Mouse (Mus musculus) lung, postnatal 0 days (tissue): ENCODE measurements at regions not wholly inside any gene's neighbourhood (a gene's known extent, or its start where the extent isn't known, plus 50 kb on each side); places are given as distances from the start of the nearest gene placed in this dataset.

Experiments
- ATAC-seq: fragments of 200-750 bp; cut with Nextera tagmentation; 2 replicates; pipeline ENCODE4 v1.8.0; 2017; ENCODE audit warnings: moderate library complexity
- DNase-seq: peaks from one replicate; pipeline ENCODE4 v3.0.0-alpha.2; 2016; ENCODE audit warnings: low spot score
- H3K27ac ChIP-seq: fragments of 300-500 bp; sonication (generic); 2 replicates; pipeline ENCODE4 v1.5.1; 2014; ENCODE audit warnings: antibody characterized with exemption, mild to moderate bottlenecking, low read length, mixed read lengths
- H3K27me3 ChIP-seq: fragments of 300-500 bp; sonication (generic); replicated peaks from 2 replicates; pipeline ENCODE4 v1.6.1; 2014; ENCODE audit warnings: low read length, mixed read lengths; ENCODE audit not compliant: insufficient read depth
- H3K36me3 ChIP-seq: fragments of 300-500 bp; sonication (generic); 2 replicates; pipeline ENCODE4 v1.6.1; 2014; ENCODE audit warnings: low read length, mixed read lengths; ENCODE audit not compliant: insufficient read depth
- H3K4me1 ChIP-seq: fragments of 300-500 bp; sonication (generic); 2 replicates; pipeline ENCODE4 v1.6.1; 2014; ENCODE audit warnings: antibody characterized with exemption, low read depth, low read length, mixed read lengths; ENCODE audit not compliant: insufficient read depth
- H3K4me2 ChIP-seq: fragments of 300-500 bp; sonication (generic); replicated peaks from 2 replicates; pipeline ENCODE4 v1.6.1; 2014; ENCODE audit warnings: low read depth, mild to moderate bottlenecking, low read length, moderate library complexity, mixed read lengths
- H3K4me3 ChIP-seq: fragments of 300-500 bp; sonication (generic); 2 replicates; pipeline ENCODE4 v1.5.1; 2014; ENCODE audit warnings: low read depth, low read length
- H3K9ac ChIP-seq: fragments of 300-500 bp; sonication (generic); replicated peaks from 2 replicates; pipeline ENCODE4 v1.6.1; 2014; ENCODE audit warnings: low read depth, mild to moderate bottlenecking
- H3K9me3 ChIP-seq: fragments of 300-500 bp; sonication (generic); 2 replicates; pipeline ENCODE4 v1.6.1; 2016; ENCODE audit warnings: low read length, mixed read lengths
- CTCF ChIP-seq: IDR thresholded peaks from 2 replicates; pipeline ENCODE4 v1.5.1; 2016; ENCODE audit warnings: antibody characterized with exemption, mild to moderate bottlenecking
- EP300 ChIP-seq: IDR thresholded peaks from 2 replicates; pipeline ENCODE4 v1.6.1; 2016; ENCODE audit warnings: antibody characterized with exemption, mild to moderate bottlenecking, control low read depth
- WGBS: fragments of 180-500 bp; shearing (Covaris S2); extraction: QIAGEN DNeasy Blood & Tissue Kit; methylation state at CpG from one replicate; pipeline ENCODE4 v1.1.7; 2014; 5-methylcytosine and 5-hydroxymethylcytosine counted together

DNA sequence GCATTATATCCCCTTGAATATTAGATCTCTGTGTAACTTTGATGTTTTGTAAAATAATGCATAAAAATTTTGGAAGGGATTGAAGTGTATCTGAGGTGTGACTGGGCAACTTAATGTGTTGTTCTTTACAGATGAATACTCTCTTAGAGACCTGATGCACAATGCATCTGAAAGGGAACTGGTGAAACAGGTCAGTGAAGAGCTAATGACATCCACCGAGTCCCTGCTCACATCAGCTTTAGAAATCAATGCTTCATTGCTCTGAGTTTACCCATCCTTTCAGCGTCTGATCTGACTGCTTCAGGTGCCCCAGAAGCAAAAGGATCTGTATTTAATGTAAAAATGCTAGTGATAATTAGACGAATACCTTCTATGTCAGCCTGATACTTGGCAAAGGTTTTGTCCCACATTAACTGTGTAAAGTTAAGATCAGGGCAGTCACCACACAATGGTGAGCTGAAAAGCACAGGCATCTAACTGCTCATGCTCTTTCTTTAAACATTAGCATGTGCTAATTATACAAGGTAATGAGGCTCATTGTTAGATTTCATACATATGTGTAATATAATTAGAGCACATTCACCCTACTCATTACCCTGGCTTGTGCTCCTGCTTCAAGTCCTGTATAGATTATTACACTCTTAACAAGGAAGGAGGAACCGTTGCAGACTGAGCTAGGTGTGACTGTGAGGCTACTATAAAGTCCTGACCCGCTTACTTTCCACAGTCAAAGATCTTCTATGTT lies 204.6 kb upstream of the Tlr4 start:
- Histone ChIP-seq H3K4me3 (no peak overlapping the region), H3K4me2 (no peak overlapping the region), H3K27me3 (no peaks in the 10 kb centered on the region), H3K27ac (no peak overlapping the region), H3K9ac (no peak overlapping the region), H3K36me3 (no peaks in the 10 kb centered on the region), H3K4me1 (no peaks in the 10 kb centered on the region), H3K9me3 (no peaks in the 10 kb centered on the region)
- ATAC-seq (no peak), DNase-seq (no peak)
- 79% methylated on average over 5 of the region's 5 CpGs for WGBS
- TF ChIP-seq EP300 (no peak), CTCF (no peak)

DNA sequence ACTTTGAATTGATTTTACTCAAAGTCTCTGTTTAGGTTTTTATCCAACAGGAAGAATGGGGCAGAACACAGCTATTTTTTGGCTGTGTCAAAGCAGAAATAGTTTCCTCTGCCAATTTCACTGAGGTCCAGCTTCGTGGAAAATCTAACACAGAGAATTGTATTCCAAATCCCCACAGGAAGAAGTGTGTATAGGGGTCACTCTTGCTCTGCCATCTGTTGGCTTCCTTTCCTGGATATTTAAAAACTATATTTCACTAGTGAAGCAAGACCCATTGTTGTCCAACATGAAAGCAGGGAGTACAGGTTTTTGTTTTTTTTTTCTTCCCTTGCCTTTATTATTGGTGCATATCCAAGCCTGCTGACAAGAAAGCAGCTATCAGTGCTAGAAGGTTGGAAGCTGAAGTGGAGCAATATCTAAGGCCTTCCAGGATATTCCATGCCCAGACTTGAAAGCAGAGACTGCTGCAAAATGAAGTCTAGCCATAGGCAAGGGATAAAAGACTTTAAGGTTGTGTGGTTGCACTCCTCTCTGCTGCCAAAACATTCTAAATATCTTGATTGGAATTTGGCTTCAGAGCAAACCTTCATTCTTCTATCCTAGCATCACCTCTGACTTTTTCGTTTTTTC lies 208.5 kb upstream of the Tlr4 start:
- Histone ChIP-seq H3K4me3 (no peak overlapping the region), H3K36me3 (no peaks in the 10 kb centered on the region), H3K27me3 (no peaks in the 10 kb centered on the region), H3K27ac (no peak overlapping the region), H3K4me1 (no peaks in the 10 kb centered on the region), H3K4me2 (no peak overlapping the region), H3K9me3 (no peaks in the 10 kb centered on the region), H3K9ac (no peak overlapping the region)
- no peak for TF ChIP-seq EP300
- TF ChIP-seq CTCF: no peak
- DNase-seq (no peak), ATAC-seq (no peak)
- WGBS: 42% methylated on average over 2 of the region's 2 CpGs

DNA sequence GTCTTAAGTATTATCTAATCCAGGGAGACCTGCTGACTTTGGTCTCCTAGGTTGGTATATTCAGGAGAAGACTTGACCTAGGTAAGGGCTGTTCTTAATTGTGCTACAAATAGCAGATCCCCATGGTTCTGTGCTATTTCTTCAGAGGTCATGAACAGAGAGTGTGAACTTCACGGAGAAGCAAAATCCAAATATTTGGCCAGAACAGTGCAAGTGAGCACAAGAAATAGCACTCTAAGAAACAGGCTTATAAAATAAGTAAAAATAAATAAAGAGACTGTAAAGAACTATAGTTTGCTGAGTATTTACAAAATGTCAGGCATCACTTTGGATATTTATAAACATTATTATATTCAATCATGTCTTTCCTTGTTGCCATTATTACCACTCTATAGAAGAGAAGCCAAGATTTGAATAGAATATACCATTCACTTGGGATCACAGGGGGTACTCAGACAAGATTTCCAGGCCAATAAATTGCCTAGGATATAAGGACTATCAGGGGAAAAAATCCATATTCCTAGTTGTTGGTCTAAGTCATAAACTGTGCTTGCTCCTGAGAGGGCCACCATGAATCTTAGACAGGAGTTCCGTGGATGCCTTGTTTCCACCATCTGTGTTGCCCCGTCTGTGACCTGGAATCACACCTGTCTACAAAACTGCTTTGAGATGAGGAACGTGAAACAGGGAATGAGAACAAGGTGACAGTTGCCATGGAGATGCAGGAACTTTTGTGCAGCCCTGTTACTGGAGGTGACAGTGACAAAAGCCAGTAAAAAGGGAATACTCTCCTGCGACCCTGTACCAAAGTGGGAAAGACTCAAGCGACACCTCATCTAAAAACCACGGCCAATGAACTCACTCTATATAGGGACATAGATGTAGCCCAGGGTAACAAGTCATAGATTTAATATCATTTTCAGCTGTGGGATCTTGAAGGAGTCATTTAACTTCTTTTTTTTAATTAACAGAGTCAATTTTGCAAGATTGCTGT lies 209.3 kb upstream of the Tlr4 start:
- Histone ChIP-seq H3K27ac (no peak overlapping the region), H3K4me3 (no peak overlapping the region), H3K4me1 (no peaks in the 10 kb centered on the region), H3K36me3 (no peaks in the 10 kb centered on the region), H3K9me3 (no peaks in the 10 kb centered on the region), H3K9ac (no peak overlapping the region), H3K27me3 (no peaks in the 10 kb centered on the region), H3K4me2 (no peak overlapping the region)
- TF ChIP-seq EP300 (no peak), CTCF (no peak)
- WGBS: 55% methylated on average over 7 of the region's 7 CpGs
- ATAC-seq (no peak), DNase-seq (no peak)

DNA sequence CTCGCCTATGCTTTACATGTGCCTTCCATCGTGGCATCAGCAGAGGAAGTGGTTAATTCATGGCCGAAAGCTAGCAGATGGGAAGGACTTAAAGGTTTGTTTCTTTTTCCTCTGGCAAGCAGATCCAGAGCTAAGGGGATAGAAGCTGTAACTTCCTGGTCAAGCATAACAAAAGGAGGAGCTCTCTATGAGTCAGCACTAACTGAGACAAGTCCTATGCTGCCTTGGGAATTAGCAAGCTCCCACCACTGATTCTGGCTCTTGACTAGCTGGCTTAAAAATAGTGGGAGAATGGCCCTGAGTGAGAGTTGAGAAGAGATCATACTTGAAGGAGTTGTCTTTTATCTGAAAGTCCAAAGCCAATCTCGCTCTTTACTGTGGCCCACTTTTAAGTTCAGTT lies 210.3 kb upstream of the Tlr4 start:
- H3K36me3 ChIP-seq: no peaks in the 10 kb centered on the region
- 55% methylated on average over 4 of the region's 4 CpGs for WGBS
- H3K9me3 ChIP-seq: no peaks in the 10 kb centered on the region
- no peak overlapping the region for H3K4me2 ChIP-seq
- H3K4me3 ChIP-seq: no peak overlapping the region
- TF ChIP-seq CTCF (no peak), EP300 (no peak)
- no peak for DNase-seq
- H3K27ac ChIP-seq: no peak overlapping the region
- no peak overlapping the region for H3K9ac ChIP-seq
- H3K4me1 ChIP-seq: no peaks in the 10 kb centered on the region
- no peaks in the 10 kb centered on the region for H3K27me3 ChIP-seq
- ATAC-seq: no peak

DNA sequence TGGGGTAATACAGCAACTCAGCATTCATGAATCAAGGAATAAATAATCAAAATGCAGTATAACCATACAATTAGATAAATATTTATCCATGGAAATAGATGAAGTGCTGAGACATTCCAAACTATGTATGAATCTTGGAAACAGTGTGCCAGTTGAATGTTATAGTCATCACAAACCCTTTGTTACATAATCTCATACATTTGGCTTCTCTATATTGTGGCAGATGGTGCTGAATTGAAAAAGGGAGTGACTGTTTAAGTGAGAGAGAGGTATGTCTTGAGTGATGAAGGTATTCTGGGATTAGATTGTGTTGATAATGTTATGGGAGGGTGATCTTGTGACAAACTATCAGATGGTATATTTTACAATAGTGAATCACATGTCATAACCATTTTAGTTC lies 200.4 kb upstream of the Astn2 start:
- Histone ChIP-seq H3K9me3 (no peaks in the 10 kb centered on the region), H3K4me3 (no peak overlapping the region), H3K4me2 (no peak overlapping the region), H3K27ac (no peak overlapping the region), H3K9ac (no peak overlapping the region), H3K4me1 (no peaks in the 10 kb centered on the region), H3K27me3 (no peaks in the 10 kb centered on the region), H3K36me3 (no peaks in the 10 kb centered on the region)
- DNase-seq: no peak
- ATAC-seq: no peak
- TF ChIP-seq CTCF: no peak
- TF ChIP-seq EP300: no peak

- 93% methylated on average over 1 of the region's 1 CpGs for WGBS
- H3K27me3 ChIP-seq: no peaks in the 10 kb centered on the region
These were observed 194.3 kb upstream of the Astn2 start for GRCm38 (mm10) chr4:66598737-66599136.

More at GRCm38 (mm10) chr4:66598737-66599136, 194.3 kb upstream of the Astn2 start:
- no peaks in the 10 kb centered on the region for H3K9me3 ChIP-seq
- no peak for ATAC-seq
- H3K27ac ChIP-seq: no peak overlapping the region
- H3K4me2 ChIP-seq: no peak overlapping the region
- H3K4me3 ChIP-seq: no peak overlapping the region
- no peak for TF ChIP-seq CTCF
- TF ChIP-seq EP300: no peak
- H3K36me3 ChIP-seq: no peaks in the 10 kb centered on the region
- no peaks in the 10 kb centered on the region for H3K4me1 ChIP-seq
- H3K9ac ChIP-seq: no peak overlapping the region
- DNase-seq: no peak
